Mouse (Mus musculus): ENCODE data around the gene Hmgn3.

GRCm38 (mm10) chr9:83098652-83099307, 47.7 kb downstream of the Hmgn3 start:
- no peak for TF ChIP-seq POLR2A (IDR thresholded peaks at IDR 0.05; ENCODE audit: borderline replicate concordance, extremely low read depth, insufficient read depth, insufficient read length, poor library complexity, severe bottlenecking)
- no peak for TF ChIP-seq CTCF (IDR thresholded peaks at IDR 0.05; ENCODE audit: borderline replicate concordance, extremely low read depth, insufficient read depth, insufficient read length)
